9 mouse cellular contexts compared by ENCODE assay signal in the genomic region with DNA sequence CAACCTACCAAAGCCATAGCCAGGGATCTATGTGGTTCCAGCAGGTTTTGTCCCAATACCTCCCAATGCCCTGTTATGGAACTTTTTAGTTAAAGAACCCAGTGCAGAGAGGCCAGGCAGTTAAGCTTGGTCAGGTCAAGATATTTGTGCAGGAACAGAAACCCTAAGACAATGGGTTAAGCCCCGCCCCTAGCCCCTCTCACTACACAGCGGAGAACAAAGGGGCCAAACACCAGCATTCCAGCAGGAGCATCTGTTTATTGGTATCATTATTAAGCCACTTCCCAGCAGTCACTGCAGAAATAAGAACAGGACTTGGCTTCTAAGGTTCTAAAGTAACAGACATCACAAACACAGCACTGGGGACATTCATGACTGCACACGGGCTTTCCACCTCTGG. TPM values are rescaled to one million over a fixed set of nuclear protein-coding genes. Genes with fewer than 3 reads are reported as not detected.
DNase-seq lines count a peak whose midpoint lies in the region; ATAC-seq and TF ChIP-seq lines count a peak whose summit lies in the region.
"Had no signal": no experiment of that assay in that cellular context is flagged by ENCODE, and none has a peak within 500 bp of the region (broad histone marks: within the 10 kb centered on the region; RNA-seq: fewer than 3 reads in every experiment).

No protein-coding gene starts in this region.

- TF ChIP-seq EP300 in ES-Bruce4 (IDR thresholded peaks at IDR 0.05; ENCODE audit: insufficient read depth, low read depth, low read length), result no peak

- peaks cover 9% of the 10 kb centered on the region for H3K4me1 ChIP-seq in heart, embryonic 16.5 days (ENCODE audit: control insufficient read depth, insufficient read depth, low read length)
- peaks cover 2% of the 10 kb centered on the region for H3K4me1 ChIP-seq in ES-Bruce4 (ENCODE audit: control insufficient read depth, insufficient read depth, low read length)
- H3K4me1 ChIP-seq in hindbrain, embryonic 13.5 days (replicated peaks), result peaks cover 19% of the 10 kb centered on the region
- peaks cover 17% of the 10 kb centered on the region for H3K4me1 ChIP-seq in midbrain, embryonic 13.5 days (replicated peaks)

- 84% methylated on average over 3 of the region's 3 CpGs for WGBS in heart, embryonic 16.5 days
- 79% methylated on average over 3 of the region's 3 CpGs for WGBS in hindbrain, embryonic 13.5 days
- WGBS in midbrain, embryonic 13.5 days, result 78% methylated on average over 3 of the region's 3 CpGs

- H3K36me3 ChIP-seq in heart, embryonic 16.5 days (ENCODE audit: control insufficient read depth, insufficient read depth), result peaks cover 4% of the 10 kb centered on the region; the same call in 1 of the 2 replicates
- no peaks in the 10 kb centered on the region for H3K36me3 ChIP-seq in ES-Bruce4 (ENCODE audit: control insufficient read depth, insufficient read depth, low read length, poor library complexity, severe bottlenecking)
- H3K36me3 ChIP-seq in hindbrain, embryonic 13.5 days, result peaks cover 3% of the 10 kb centered on the region
- H3K36me3 ChIP-seq in midbrain, embryonic 13.5 days, result no peaks in the 10 kb centered on the region

- H3K4me2 ChIP-seq in heart, embryonic 16.5 days (ENCODE audit: low read depth, low read length), result peak overlapping the region; percentile 72; the same call in 1 of the 2 replicates
- H3K4me2 ChIP-seq in hindbrain, embryonic 13.5 days, result 0 out of 2 replicates have a peak overlapping the region, but pooled peaks have one; percentile 64
- H3K4me2 ChIP-seq in midbrain, embryonic 13.5 days (replicated peaks), result peak overlapping the region; percentile 78

- H3K9ac ChIP-seq in heart, embryonic 16.5 days (ENCODE audit: low read length), result peak overlapping the region; percentile 68
- H3K9ac ChIP-seq in ES-Bruce4 (ENCODE audit: low read depth, poor library complexity, severe bottlenecking), result 0 out of 2 replicates have a peak overlapping the region, but pooled peaks have one; percentile 4
- H3K9ac ChIP-seq in hindbrain, embryonic 13.5 days, result 0 out of 2 replicates have a peak overlapping the region, but pooled peaks have one; percentile 58
- H3K9ac ChIP-seq in midbrain, embryonic 13.5 days (replicated peaks), result no peak overlapping the region

- no peak for TF ChIP-seq CTCF in ES-Bruce4 (IDR thresholded peaks at IDR 0.05; ENCODE audit: low read depth, low read length)

- peak overlapping the region; percentile 72 for H3K27ac ChIP-seq in heart, embryonic 16.5 days (ENCODE audit: low read length)
- H3K27ac ChIP-seq in ES-Bruce4 (ENCODE audit: insufficient read depth, low read length), result peak overlapping the region; percentile 40; the same call in 1 of the 2 replicates
- peak overlapping the region; percentile 78 for H3K27ac ChIP-seq in hindbrain, embryonic 13.5 days
- H3K27ac ChIP-seq in midbrain, embryonic 13.5 days, result no peak overlapping the region; the same call in 1 of the 2 replicates

- H3K4me3 ChIP-seq in heart, embryonic 16.5 days (ENCODE audit: low read length), result no peak overlapping the region
- no peak overlapping the region for H3K4me3 ChIP-seq in ES-Bruce4 (ENCODE audit: low read depth, low read length)
- no peak overlapping the region for H3K4me3 ChIP-seq in hindbrain, embryonic 13.5 days
- H3K4me3 ChIP-seq in midbrain, embryonic 13.5 days (replicated peaks), result no peak overlapping the region

- no peak for DNase-seq in heart, adult 11 months
- no peak for DNase-seq in adipocyte (ENCODE audit: low spot score)
- no peak for DNase-seq in layer of hippocampus, adult 8-10 months (ENCODE audit: low spot score in 2 of 2)
- DNase-seq in spleen, adult 18-20 months, result no peak

- ATAC-seq in heart, embryonic 16.5 days (replicated peaks; ENCODE audit: extremely low read depth, insufficient read depth, low FRiP score), result no peak
- no peak for ATAC-seq in hindbrain, embryonic 13.5 days (ENCODE audit: low FRiP score)
- no peak for ATAC-seq in midbrain, embryonic 13.5 days

- no peaks in the 10 kb centered on the region for H3K27me3 ChIP-seq in heart, embryonic 16.5 days (ENCODE audit: control insufficient read depth, insufficient read depth, low read length)
- H3K27me3 ChIP-seq in ES-Bruce4 (ENCODE audit: control insufficient read depth, insufficient read depth, low read length, poor library complexity, severe bottlenecking), result no peaks in the 10 kb centered on the region
- 0 out of 2 replicates have a peak, but pooled peaks cover 3% of the 10 kb centered on the region for H3K27me3 ChIP-seq in hindbrain, embryonic 13.5 days
- H3K27me3 ChIP-seq in midbrain, embryonic 13.5 days, result 0 out of 2 replicates have a peak, but pooled peaks cover 2% of the 10 kb centered on the region

- H3K9me3 ChIP-seq in heart, embryonic 16.5 days (replicated peaks; ENCODE audit: control insufficient read depth, low read length), result peaks cover 5% of the 10 kb centered on the region
- no peaks in the 10 kb centered on the region for H3K9me3 ChIP-seq in ES-Bruce4 (replicated peaks; ENCODE audit: control insufficient read depth, insufficient read depth, low read length, poor library complexity, severe bottlenecking)
- H3K9me3 ChIP-seq in hindbrain, embryonic 13.5 days, result no peaks in the 10 kb centered on the region
- H3K9me3 ChIP-seq in midbrain, embryonic 13.5 days, result no peaks in the 10 kb centered on the region
- H3K9me3 ChIP-seq: G1E had no signal

- TF ChIP-seq POLR2A in ES-Bruce4 (IDR thresholded peaks at IDR 0.05; ENCODE audit: insufficient read depth, low read length), result no peak

RNA-seq across cellular contexts. Expression of a gene that starts 27.4 kb away (rescaled TPM):
- 70.0 and 89.0 TPM in 2 replicates for polyA plus RNA-seq in heart, embryonic 16.5 days (2015; fragmentation: Nextera tagmentation; extraction: Ambion mirVana)
- 6.8 and 6.9 TPM in 2 replicates for polyA plus RNA-seq in ES-Bruce4 (2011; ENCODE audit: insufficient read depth, insufficient read length, low read depth, missing spikeins)
- 2.4 and 2.9 TPM in 2 replicates for polyA plus RNA-seq in hindbrain, embryonic 13.5 days (2015; fragmentation: Nextera tagmentation; extraction: Ambion mirVana)
- 2.2 and 2.6 TPM in 2 replicates for polyA plus RNA-seq in midbrain, embryonic 13.5 days (2015; fragmentation: Nextera tagmentation; extraction: Ambion mirVana)
- 10 to 100 TPM; 55.6 to 69.2 (median 65.8) TPM for total RNA-seq in layer of hippocampus, adult 8-10 months (2022)

RNA-seq across cellular contexts. Expression of a gene that starts 36.5 kb away (rescaled TPM):
- 16.5 TPM in 2 replicates for polyA plus RNA-seq in heart, embryonic 16.5 days (2015; fragmentation: Nextera tagmentation; extraction: Ambion mirVana)
- 11.7 and 13.7 TPM in 2 replicates for polyA plus RNA-seq in ES-Bruce4 (2011; ENCODE audit: insufficient read depth, insufficient read length, low read depth, missing spikeins)
- polyA plus RNA-seq in hindbrain, embryonic 13.5 days (2015; fragmentation: Nextera tagmentation; extraction: Ambion mirVana), result 11.5 and 12.3 TPM in 2 replicates
- polyA plus RNA-seq in midbrain, embryonic 13.5 days (2015; fragmentation: Nextera tagmentation; extraction: Ambion mirVana), result 10.7 and 11.1 TPM in 2 replicates
- 10 to 100 TPM; 21.5 to 25.9 (median 22.2) TPM for total RNA-seq in layer of hippocampus, adult 8-10 months (2022)
